Mouse (Mus musculus): ENCODE results near the gene Rhbdf2. TPM values are rescaled to one million over a fixed set of nuclear protein-coding genes. Genes with fewer than 3 reads are reported as not detected.
"Not testable (repeated sequence)": the region's sequence is repeated elsewhere in the genome, so short reads cannot be mapped to it uniquely, and the experiment has no call there.

Rhbdf2 gene
- polyA plus RNA-seq (2012; rRNA removed): 11.4 and 15.0 TPM in 2 replicates
- 5.0 and 5.5 TPM in 2 replicates for polyA plus RNA-seq (2014; fragmentation: Nextera tagmentation; extraction: Ambion mirVana)

DNA sequence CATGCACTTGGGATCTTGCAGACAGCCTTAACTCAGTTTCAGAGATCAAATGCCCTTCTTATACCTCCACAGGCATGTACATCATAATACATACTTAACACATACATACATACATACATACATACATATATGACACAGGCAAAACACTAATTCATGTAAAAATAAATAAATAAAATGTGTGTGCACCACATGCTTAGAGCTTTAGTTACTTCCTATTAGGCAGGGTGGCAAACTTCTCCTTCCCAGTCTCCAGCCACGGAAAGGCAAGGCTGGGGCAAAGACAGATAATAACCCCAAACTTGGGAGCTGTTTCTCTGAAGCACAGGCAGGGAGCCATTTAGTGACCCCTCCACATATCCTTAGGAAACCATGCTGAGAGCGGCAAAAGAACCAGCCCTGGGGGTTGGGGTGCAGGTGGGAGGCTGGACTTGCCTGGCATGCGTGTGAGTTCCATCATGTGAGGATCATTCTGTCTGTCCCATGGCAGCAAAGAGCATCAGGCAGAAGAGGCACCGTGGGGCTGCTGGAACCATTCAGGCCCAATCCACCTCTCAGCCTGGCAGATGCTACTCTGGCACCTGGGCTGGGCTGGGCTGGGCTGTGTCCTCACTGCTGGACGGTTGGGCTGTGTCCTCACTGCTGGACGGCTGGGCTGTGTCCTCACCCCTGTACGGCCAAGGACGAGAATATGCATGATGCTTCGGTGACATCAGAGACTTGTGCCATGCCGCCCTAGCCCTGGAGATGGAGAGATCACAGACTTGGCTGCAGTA lies at the start of gene Rhbdf2:
Rhbdf2 (minus strand) TSS at position 721 of the 773 bp plus-strand sequence.
- 71% methylated on average over 10 of the region's 10 CpGs for WGBS
- peaks cover 11% of the 10 kb centered on the region for H3K4me1 ChIP-seq (ENCODE audit: control insufficient read depth, insufficient read depth, low read length)
- H3K27ac ChIP-seq (replicated peaks; ENCODE audit: low read depth, low read length): no peak within 1 kb of the TSS
- no peak within 1 kb of the TSS for H3K4me2 ChIP-seq (replicated peaks; ENCODE audit: low read depth, low read length, severe bottlenecking)
- no peak within 1 kb of the TSS for H3K4me3 ChIP-seq (replicated peaks; ENCODE audit: low read length)
- ATAC-seq (ENCODE audit: low FRiP score, low read depth): no peak
- DNase-seq (ENCODE audit: low spot score): no peak
- no peaks in the 10 kb centered on the region for H3K27me3 ChIP-seq (ENCODE audit: control insufficient read depth, insufficient read depth, low read length)
- H3K9ac ChIP-seq (ENCODE audit: low read depth, low read length, severe bottlenecking): no peak within 1 kb of the TSS
- H3K9me3 ChIP-seq (ENCODE audit: control insufficient read depth, low read length): no peaks in the 10 kb centered on the region
- H3K36me3 ChIP-seq (ENCODE audit: control insufficient read depth, insufficient read depth, low read length): no peaks in the 10 kb centered on the region
- TF ChIP-seq POLR2A (IDR thresholded peaks at IDR 0.05; ENCODE audit: borderline replicate concordance, extremely low read depth, insufficient read depth, insufficient read length): no peak

DNA sequence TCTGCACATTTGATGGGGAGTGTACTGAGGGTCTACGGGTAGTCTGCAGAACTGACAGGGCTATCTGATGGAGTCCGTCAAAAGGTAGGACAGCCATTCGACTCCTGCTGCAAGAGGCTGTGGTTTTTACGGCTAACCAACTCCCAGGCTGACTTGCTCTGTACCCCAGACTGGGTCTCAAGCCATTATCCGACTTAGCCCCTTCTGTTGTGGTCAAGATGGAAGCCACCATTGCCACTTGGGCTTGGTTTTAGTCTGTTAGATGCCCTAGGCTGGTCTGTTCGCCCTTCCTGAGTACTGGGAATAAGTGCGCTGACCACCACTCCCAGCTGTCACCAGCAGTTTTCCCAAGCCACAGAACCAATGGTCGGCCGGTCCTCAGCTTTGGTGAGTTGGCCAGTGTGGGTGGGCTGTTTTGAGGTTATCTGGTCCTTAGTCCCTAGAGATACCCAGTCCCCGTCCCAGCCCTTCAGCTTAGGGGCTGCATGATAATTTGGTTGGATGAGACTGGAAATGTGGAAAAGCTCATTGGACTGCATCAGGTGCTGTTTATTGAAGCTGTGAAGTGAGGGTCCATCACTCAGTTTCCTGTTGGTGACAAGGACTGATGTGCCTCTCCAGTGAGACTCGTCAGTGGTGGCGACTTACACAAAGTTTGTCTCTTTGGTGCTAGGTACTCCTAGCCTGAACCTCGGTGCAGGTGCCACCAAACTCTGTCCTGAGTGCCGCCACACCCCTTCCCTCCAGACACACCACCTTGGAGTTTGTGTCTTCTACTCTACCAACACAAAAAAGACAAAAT lies 49.6 kb upstream of the Rhbdf2 start:
- Histone ChIP-seq H3K4me1 (ENCODE audit: control insufficient read depth, insufficient read depth, low read length) (peaks cover 17% of the 10 kb centered on the region; the same call in 1 of the 2 replicates), H3K36me3 (ENCODE audit: control insufficient read depth, insufficient read depth, low read length) (peaks cover 68% of the 10 kb centered on the region), H3K27ac (replicated peaks; ENCODE audit: low read depth, low read length) (no peak overlapping the region), H3K9ac (ENCODE audit: low read depth, low read length, severe bottlenecking) (no peak overlapping the region), H3K4me3 (replicated peaks; ENCODE audit: low read length) (no peak overlapping the region), H3K27me3 (ENCODE audit: control insufficient read depth, insufficient read depth, low read length) (no peaks in the 10 kb centered on the region), H3K9me3 (ENCODE audit: control insufficient read depth, low read length) (no peaks in the 10 kb centered on the region), H3K4me2 (replicated peaks; ENCODE audit: low read depth, low read length, severe bottlenecking) (no peak overlapping the region)
- DNase-seq (ENCODE audit: low spot score) (no peak), ATAC-seq (ENCODE audit: low FRiP score, low read depth) (no peak)
- WGBS: 88% methylated on average over 14 of the region's 14 CpGs
- TF ChIP-seq POLR2A (IDR thresholded peaks at IDR 0.05; ENCODE audit: borderline replicate concordance, extremely low read depth, insufficient read depth, insufficient read length): no peak

DNA sequence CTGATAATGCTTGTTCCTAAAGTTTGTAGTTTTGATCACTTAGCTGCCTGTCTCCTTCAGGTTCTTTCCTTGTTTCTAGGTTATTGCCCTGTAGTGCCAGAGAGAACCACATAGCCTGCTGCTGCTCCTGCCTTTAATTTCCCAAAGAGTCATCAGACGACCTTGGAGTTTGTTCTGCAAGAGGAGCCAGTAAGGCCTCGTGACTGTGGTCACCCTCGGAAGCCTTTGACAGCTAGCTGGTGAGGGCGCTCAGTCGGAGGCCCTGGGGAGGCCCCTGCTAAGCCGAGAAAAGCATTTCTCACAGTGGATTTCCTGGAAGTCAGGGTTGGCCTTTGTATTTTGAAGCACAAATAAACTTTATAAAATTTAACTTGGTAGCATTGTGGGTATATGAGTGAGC lies 48.6 kb upstream of the Rhbdf2 start:
- not testable (repeated sequence) for H3K9ac ChIP-seq (ENCODE audit: low read depth, low read length, severe bottlenecking); H3K4me3 ChIP-seq (replicated peaks; ENCODE audit: low read length); DNase-seq (ENCODE audit: low spot score); H3K27me3 ChIP-seq (ENCODE audit: control insufficient read depth, insufficient read depth, low read length); H3K9me3 ChIP-seq (ENCODE audit: control insufficient read depth, low read length); H3K27ac ChIP-seq (replicated peaks; ENCODE audit: low read depth, low read length); H3K4me2 ChIP-seq (replicated peaks; ENCODE audit: low read depth, low read length, severe bottlenecking); ATAC-seq (ENCODE audit: low FRiP score, low read depth)
- Histone ChIP-seq H3K36me3 (ENCODE audit: control insufficient read depth, insufficient read depth, low read length) (peaks cover 68% of the 10 kb centered on the region), H3K4me1 (ENCODE audit: control insufficient read depth, insufficient read depth, low read length) (peaks cover 21% of the 10 kb centered on the region; the same call in 1 of the 2 replicates)
- WGBS: 80% methylated on average over 6 of the region's 6 CpGs

DNA sequence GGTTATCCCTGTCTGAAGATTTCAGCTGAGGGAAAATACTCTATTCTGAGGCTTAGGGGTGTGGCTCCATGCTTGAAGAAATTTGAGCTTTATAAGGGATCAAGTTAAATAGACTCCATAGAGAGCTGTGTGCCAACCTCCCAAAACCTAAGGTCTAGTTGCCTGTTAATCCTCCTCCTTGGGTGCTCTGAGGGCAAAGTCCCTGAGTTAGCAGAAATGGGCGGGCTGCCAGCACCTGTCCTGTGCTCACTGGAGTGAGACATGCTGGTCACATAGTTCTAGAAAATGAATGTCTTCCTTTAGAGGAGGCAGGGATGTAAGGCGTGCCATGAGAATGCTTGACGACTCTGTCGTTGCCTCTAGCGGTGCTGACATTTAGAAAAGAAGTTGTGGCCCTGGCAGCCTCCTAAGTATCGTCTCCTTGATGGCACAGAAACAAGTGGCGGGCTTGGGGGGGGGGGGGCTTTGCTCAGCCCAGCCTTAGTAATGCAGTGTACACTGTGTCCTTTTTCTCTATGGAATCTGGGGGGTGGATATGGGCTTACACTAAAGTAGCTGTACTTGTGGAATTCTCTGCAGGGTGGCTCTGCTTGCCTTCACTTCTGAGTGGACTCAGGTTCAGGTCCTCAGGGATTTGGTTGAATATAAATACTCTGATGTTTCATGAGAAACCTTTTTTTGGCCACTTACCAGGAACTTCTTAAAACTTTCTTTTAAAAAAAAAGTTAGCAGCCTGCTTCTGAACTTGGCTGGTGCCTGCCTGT lies 48.0 kb upstream of the Rhbdf2 start:
- ATAC-seq (ENCODE audit: low FRiP score, low read depth): no peak
- H3K9ac ChIP-seq (ENCODE audit: low read depth, low read length, severe bottlenecking): no peak overlapping the region
- no peaks in the 10 kb centered on the region for H3K27me3 ChIP-seq (ENCODE audit: control insufficient read depth, insufficient read depth, low read length)
- no peak overlapping the region for H3K27ac ChIP-seq (replicated peaks; ENCODE audit: low read depth, low read length)
- no peak for TF ChIP-seq POLR2A (IDR thresholded peaks at IDR 0.05; ENCODE audit: borderline replicate concordance, extremely low read depth, insufficient read depth, insufficient read length)
- peaks cover 68% of the 10 kb centered on the region for H3K36me3 ChIP-seq (ENCODE audit: control insufficient read depth, insufficient read depth, low read length)
- peaks cover 21% of the 10 kb centered on the region; the same call in 1 of the 2 replicates for H3K4me1 ChIP-seq (ENCODE audit: control insufficient read depth, insufficient read depth, low read length)
- no peak for DNase-seq (ENCODE audit: low spot score)
- H3K9me3 ChIP-seq (ENCODE audit: control insufficient read depth, low read length): no peaks in the 10 kb centered on the region
- 76% methylated on average over 7 of the region's 7 CpGs for WGBS
- no peak overlapping the region for H3K4me3 ChIP-seq (replicated peaks; ENCODE audit: low read length)
- H3K4me2 ChIP-seq (replicated peaks; ENCODE audit: low read depth, low read length, severe bottlenecking): no peak overlapping the region

DNA sequence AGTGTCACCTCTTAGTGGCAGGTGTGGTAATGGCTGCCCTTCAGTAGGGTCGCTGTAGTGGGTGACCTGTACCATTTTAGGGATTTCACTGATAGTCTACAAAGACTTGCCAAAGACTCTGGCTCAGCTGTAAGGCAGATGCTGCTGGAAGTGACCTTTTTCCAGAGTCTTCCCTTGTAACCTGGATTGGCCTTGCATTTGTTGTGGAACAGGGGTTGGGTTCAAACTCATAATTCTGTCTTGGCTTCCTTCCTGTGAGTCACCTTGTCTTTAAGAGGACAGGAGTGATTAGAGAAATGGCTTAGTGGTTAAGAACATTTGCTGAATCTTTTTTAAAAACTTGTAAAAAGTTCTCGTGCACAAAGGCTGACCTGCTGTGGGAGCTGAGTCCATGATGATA lies 46.6 kb upstream of the Rhbdf2 start:
- Histone ChIP-seq H3K9me3 (ENCODE audit: control insufficient read depth, low read length) (no peaks in the 10 kb centered on the region), H3K4me2 (replicated peaks; ENCODE audit: low read depth, low read length, severe bottlenecking) (peak overlapping the region; percentile 77; the same call in 1 of the 2 replicates), H3K27ac (replicated peaks; ENCODE audit: low read depth, low read length) (no peak overlapping the region), H3K4me1 (ENCODE audit: control insufficient read depth, insufficient read depth, low read length) (peaks cover 21% of the 10 kb centered on the region; the same call in 1 of the 2 replicates), H3K36me3 (ENCODE audit: control insufficient read depth, insufficient read depth, low read length) (peaks cover 56% of the 10 kb centered on the region), H3K27me3 (ENCODE audit: control insufficient read depth, insufficient read depth, low read length) (no peaks in the 10 kb centered on the region), H3K9ac (ENCODE audit: low read depth, low read length, severe bottlenecking) (peak overlapping the region; percentile 92; the same call in 1 of the 2 replicates), H3K4me3 (replicated peaks; ENCODE audit: low read length) (0 out of 2 replicates have a peak overlapping the region, but pooled peaks have one; percentile 86)
- ATAC-seq (ENCODE audit: low FRiP score, low read depth): no peak
- TF ChIP-seq POLR2A (IDR thresholded peaks at IDR 0.05; ENCODE audit: borderline replicate concordance, extremely low read depth, insufficient read depth, insufficient read length): no peak
- 88% methylated on average over 2 of the region's 2 CpGs for WGBS
- no peak for DNase-seq (ENCODE audit: low spot score)

All from limb, embryonic 14.5 days (tissue).